In genomic region chr8:61210836-61211235, GRCm38 (mm10) we compare ENCODE assay signal across 26 mouse cellular contexts. TPM values are rescaled to one million over a fixed set of nuclear protein-coding genes. Genes with fewer than 3 reads are reported as not detected.
DNase-seq lines count a peak whose midpoint lies in the region; TF ChIP-seq lines count a peak whose summit lies in the region.
"Had no signal": no experiment of that assay in that cellular context is flagged by ENCODE, and none has a peak within 500 bp of the region (broad histone marks: within the 10 kb centered on the region; RNA-seq: fewer than 3 reads in every experiment).

No protein-coding gene starts in this region.

- H3K4me3 ChIP-seq in left cerebral cortex, adult 2 months: no peak overlapping the region
- H3K4me3 ChIP-seq: embryonic facial prominence, embryonic 13.5 days; forebrain, embryonic 13.5 days; heart, adult 2 months; hindbrain, embryonic 12.5 days; liver, embryonic 15.5 days; lung, embryonic 15.5 days; midbrain, embryonic 15.5 days; myocyte; neural tube, embryonic 13.5 days had no signal

- DNase-seq in cerebellum, postnatal 10 days: peak; percentile 51 to 59
- no peak for DNase-seq in cerebellum, adult 8-10 months
- peak; percentile 46 to 69 for DNase-seq in frontal cortex, adult 2 months (ENCODE audit: extremely low spot score in 1 of 2, low spot score in 1 of 2)
- DNase-seq in frontal cortex, postnatal 10 days (ENCODE audit: low spot score in 2 of 2): no peak
- DNase-seq in left cerebral cortex, adult 2 months (ENCODE audit: extremely low spot score in 1 of 2, low spot score in 2 of 2): no peak
- no peak for DNase-seq in left cerebral cortex, postnatal 4 days
- DNase-seq in left cerebral cortex, postnatal 36 days (ENCODE audit: low spot score in 2 of 2): peak; percentile 10 to 39
- DNase-seq in adrenal gland, postnatal 36 days: no peak
- DNase-seq: adrenal gland, adult 8-10 months; cerebellum, adult 9-11 months; gastrocnemius, postnatal 25 days; heart, adult 2 months; kidney, adult 18-20 months; kidney, postnatal 4 days; liver; lung, postnatal 36 days; retina, postnatal 1 day; thymus, postnatal 14 days had no signal

- intact Hi-C loops in left cerebral cortex, adult 2 months (cut with DNase I): no loop called here
- intact Hi-C loops in left cerebral cortex, postnatal 4 days (cut with DNase I): no loop called here
- intact Hi-C loops in left cerebral cortex, postnatal 36 days (cut with DNase I): no loop called here

- peak overlapping the region; percentile 20; the same call in 1 of the 2 replicates for H3K27ac ChIP-seq in left cerebral cortex, adult 2 months
- H3K27ac ChIP-seq: embryonic facial prominence, embryonic 13.5 days; forebrain, embryonic 13.5 days; heart, adult 2 months; hindbrain, embryonic 12.5 days; liver, embryonic 15.5 days; lung, embryonic 15.5 days; midbrain, embryonic 15.5 days; neural tube, embryonic 13.5 days had no signal

- no peak for TF ChIP-seq CTCF in left cerebral cortex, adult 2 months (IDR thresholded peaks at IDR 0.05)

RNA-seq across cellular contexts. Expression of gene Sh3rf1, which starts 12.8 kb away (rescaled TPM):
- polyA plus RNA-seq in frontal cortex, adult 2 months (2012; rRNA removed): 15.8 and 19.4 TPM in 2 replicates
- 10 to 100 TPM; 37.5 to 40.7 TPM for total RNA-seq in left cerebral cortex, adult 2 months (2021)
- 10 to 100 TPM; 40.2 to 47.3 TPM for total RNA-seq in left cerebral cortex, postnatal 4 days (2021)
- 10 to 100 TPM; 37.5 to 37.8 TPM for total RNA-seq in left cerebral cortex, postnatal 36 days (2021)
- total RNA-seq in adrenal gland, postnatal 36 days (2021): 10 to 100 TPM; 10.3 to 12.7 TPM

Comparison
In these comparisons a context has a peak if more than half of its experiments do, and no peak if none do; other contexts are left out.
1. DNase-seq: peak in cerebellum, postnatal 10 days (2 of 2), frontal cortex, adult 2 months (2 of 2) and left cerebral cortex, postnatal 36 days (2 of 2); none in cerebellum, adult 8-10 months (single experiment), frontal cortex, postnatal 10 days (0 of 2), left cerebral cortex, adult 2 months (0 of 2), left cerebral cortex, postnatal 4 days (single experiment) and adrenal gland, postnatal 36 days (0 of 2).